Mouse (Mus musculus) brain, embryonic 14.5 days (tissue): ENCODE results near the gene Gm12184.
"Not testable (repeated sequence)": the region's sequence is repeated elsewhere in the genome, so short reads cannot be mapped to it uniquely, and the experiment has no call there.

Experiments used
- CTCF ChIP-seq: fragments of 200-500 bp; IDR thresholded peaks from 2 replicates; pipeline ENCODE4 v1.5.1; 2012; ENCODE audit warnings: inconsistent platforms, mild to moderate bottlenecking, moderate library complexity, borderline replicate concordance; ENCODE audit not compliant: insufficient read depth, insufficient read length; ENCODE audit errors: extremely low read depth
- POLR2A ChIP-seq: fragments of 200-500 bp; IDR thresholded peaks from 2 replicates; pipeline ENCODE4 v1.6.1; 2012; ENCODE audit warnings: mild to moderate bottlenecking, inconsistent platforms, borderline replicate concordance; ENCODE audit not compliant: poor library complexity, insufficient read depth, insufficient read length, severe bottlenecking; ENCODE audit errors: extremely low read depth

DNA sequence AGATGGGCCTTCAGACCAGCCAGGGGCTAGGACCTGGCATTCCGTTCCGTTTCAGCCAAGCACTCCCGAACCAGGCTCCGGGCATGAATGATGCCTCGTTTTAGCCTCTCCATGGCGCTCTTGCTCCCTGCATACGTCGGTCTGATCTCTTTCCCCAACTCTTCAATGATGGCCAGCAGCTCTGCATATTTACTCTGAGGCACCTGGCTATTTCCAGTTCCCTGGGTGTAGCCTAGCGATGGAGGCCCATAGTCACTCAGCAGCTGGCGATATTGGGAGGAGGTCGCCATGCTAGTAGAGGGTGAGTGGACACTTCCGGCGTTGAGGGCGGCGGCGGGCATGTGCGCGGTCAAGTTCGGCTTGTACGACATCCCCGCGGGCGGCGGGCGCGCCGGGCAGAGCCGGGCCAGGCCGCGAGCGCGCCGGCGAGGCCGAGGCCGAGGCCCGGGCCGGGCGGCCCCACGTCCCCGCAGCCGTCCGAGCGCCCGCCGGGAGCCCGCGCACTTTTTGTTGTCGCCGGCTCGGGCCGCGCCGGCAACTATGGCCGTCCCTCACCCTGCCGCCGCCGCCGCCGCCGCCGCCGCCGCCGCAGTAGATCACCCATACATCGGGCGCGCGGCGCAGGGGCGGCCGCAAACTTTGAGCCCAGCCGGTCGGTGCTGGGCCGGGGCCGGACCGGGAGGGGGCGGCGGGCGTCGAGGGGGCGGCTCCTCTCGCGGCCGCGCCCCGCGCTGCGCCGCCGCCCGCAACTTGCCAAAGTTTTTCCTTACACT lies at the start of gene Gm12184, which contains the start of gene Trim7:
- not testable (repeated sequence) for TF ChIP-seq CTCF, POLR2A
